Mouse (Mus musculus) CD4-positive helper T cell, adult 2 months (primary cell): ENCODE data around the gene St3gal3.

Experiments used
- DNase-seq: peaks from one replicate; pipeline ENCODE4 v3.0.0-alpha.2; 2012; ENCODE audit warnings: low read depth, missing footprints, low spot score

Gene St3gal3

DNA sequence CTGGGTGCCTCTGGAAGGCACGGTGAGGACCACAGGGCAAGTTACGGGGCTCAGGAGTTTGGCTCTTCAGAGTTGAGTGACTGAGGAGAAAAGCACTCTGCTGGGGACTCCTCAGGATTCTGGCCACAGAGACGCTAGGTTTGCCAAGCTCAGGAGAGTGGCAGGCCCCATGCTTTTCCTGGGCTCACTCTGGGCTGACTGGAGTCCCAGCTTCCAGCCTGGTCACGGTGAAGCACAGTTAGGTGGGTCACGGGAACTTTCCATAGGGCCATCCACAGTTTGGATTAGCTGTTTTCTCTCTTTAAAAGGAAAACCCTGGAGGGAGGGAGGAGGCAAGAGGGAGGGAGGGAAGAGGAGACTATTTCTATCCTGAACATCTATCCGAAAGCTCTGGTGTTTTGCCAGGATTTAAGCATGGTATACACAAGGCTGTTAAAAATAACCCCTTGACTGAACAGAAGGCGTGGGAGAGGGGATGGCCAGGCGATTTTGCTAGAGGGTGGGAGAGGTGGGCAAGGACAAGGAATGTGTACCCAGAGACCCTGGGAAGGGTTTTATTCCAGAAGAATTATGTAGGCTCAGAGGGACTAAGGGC, 149.6 kb downstream of the St3gal3 start:
- no peak for DNase-seq

DNA sequence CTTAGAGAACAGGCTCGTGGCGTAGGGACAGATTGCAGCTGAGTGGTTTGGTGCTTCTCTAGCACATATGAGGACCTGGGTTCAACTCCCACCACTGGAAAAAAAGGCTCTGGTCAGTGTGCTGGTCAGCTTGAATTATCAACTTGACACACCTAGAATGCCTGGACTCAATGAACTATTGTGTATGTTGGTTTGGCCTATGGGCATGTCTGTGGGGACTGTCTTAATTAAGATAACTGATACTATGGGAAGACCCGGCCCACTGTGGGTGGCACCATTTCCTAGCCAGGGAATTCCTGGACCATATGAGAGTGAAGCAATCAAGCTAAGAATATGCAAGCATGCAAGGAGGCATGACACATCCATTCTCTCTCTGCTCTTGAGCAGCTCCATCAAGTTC, 150.5 kb downstream of the St3gal3 start:
- no peak for DNase-seq

DNA sequence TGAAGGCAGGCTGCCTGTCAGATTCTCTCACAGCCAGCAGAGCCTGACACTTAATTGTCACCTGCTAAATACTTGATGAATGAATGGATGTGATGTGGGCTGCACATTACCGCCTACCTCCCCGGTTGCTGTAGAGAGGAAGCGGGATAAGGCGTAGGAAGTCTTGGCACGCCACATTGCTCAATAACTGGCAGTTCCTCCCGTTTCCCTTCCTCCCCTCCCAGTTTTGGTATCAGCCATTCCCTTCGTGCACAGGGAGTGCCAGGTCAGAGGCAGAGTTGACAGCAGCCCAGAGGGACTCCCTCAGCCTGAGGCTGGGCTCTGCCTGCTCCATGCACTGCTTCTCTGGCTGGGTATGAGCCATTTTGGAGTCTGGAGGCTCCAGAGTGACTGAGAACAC, 152.0 kb downstream of the St3gal3 start:
- DNase-seq = no peak

DNA sequence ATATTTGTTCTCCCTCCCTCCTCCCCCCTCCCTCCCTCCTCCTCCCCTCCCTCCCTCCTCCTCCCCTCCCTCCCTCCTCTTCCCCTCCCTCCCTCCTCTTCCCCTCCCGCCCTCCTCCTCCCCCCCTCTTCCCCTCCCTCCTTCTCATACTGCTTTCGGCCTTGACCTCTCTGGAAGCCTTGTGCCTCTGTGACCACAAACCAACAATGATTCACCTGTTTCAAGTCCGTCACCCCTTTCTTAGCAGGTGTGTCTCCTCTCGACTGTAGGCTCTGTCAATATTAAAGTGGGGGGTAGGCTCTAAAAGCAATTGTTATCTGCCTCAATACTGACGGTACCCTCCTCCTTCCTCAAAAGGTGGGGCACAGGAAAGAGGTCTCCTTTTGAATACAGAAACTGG, 153.2 kb downstream of the St3gal3 start:
- DNase-seq = no peak

DNA sequence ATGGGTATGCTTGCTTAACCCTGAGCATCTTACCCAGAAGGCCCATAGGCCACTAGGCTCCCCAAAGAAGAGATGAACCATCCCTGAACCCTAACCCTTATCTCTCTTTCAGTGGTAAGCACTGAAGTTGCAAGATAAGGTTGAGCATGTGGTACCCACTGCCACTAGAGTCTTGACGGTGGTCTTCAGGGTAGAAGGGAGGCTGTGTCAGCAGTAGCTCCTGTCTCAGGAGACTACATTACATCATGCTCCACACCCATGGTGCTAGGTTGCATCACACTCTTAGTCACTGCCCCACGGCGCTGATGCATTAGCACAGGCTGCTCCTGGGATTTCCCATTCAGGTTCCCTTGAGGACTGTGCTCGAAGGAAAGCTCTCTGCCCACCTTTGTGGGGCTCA, 154.6 kb downstream of the St3gal3 start:
- DNase-seq = no peak

DNA sequence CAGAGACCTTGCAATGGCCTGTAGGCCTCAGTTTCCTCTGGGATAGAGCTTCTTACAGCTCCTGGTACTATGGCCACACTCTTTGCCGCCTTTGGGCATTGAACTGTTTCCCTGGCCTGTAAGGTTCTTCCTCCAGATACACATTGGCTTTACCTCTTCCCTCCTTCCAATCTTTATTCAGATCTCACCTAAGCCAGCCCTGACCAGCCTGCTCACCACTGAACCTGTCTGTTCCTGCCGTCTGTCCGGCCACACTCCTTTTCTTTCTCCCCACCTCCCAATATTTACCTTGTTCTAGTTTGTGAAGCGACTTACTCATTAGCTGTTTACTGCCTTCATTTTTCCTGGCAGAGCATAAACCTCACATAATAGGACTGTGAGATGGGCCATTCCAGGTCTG, 155.5 kb downstream of the St3gal3 start:
- DNase-seq = no peak

DNA sequence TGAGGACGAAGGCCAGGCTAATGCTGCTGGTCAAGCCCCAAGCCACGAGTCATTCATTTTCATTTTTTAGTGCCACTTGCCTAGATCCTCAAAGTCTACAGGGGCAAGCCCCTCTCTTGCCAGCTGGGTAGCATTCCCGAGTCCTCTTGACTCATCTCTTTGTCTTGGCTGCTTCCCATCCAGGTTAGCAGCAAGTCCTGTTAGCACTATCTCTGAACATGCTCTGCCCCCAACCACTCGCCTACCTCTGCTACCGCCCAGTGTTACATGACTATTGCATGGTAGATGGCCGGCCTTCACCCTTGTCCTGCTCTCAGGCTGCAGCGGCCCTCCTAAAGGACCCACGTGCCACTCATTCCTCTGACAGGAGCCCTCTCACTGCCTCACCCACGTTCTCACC, 156.4 kb downstream of the St3gal3 start:
- DNase-seq = no peak

DNA sequence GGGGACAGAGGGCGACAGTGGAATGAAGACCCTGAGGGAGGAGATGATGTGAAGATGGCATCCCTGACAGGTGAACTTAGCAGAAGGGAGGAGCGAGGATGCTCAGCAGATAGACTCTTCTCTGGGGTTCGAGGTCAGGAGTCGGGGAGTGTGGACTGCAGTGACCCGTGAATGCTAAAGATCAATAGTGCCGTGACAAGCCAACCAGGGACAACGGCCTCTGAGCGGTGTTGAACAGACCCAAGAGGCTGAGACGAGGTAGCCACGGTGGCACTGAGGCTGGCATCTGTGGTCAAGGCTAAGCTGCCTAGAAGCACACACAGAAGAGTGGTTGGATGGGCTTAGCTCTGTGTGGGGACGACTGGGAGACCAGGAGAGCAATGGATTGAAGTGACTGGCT, 156.9 kb downstream of the St3gal3 start:
- no peak for DNase-seq

DNA sequence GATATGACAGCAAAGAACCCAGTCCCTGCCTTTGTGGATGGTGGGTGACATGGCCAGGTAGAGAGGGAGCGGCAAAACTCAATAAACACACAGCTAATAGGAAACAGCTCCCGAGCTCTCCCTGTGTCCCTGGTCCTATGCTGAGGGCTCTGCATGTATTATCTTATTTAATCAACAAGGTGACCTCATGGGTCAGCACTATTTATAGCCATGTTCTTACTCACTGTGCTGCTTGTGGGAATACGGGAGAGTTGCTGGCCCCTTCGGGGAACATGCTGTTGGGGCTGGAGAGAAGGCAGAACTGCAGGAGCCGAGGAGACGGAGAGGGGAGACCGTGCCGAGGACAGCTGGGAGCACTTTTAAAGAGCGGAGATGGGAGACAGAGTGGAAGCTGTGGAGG, 157.3 kb downstream of the St3gal3 start:
- DNase-seq = no peak

DNA sequence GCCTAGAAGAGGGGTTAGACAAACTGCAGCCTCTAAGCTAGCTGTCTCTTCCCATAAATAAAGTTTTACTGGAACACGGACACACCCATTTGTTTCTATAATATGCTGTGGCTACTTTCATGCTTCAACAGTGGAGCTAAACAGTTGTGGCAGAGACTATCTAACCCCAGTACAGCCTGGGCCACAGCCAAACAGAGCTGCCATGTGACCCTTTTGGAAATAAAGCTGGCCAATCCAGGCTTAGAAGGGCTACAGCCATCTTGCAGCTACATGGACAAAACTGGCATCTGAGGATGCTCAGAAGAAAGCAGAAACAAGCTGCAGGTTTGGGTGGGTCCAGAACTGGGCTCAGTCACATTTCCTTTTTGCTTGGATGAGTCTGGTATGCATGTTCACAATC, 158.9 kb downstream of the St3gal3 start:
- DNase-seq = no peak

DNA sequence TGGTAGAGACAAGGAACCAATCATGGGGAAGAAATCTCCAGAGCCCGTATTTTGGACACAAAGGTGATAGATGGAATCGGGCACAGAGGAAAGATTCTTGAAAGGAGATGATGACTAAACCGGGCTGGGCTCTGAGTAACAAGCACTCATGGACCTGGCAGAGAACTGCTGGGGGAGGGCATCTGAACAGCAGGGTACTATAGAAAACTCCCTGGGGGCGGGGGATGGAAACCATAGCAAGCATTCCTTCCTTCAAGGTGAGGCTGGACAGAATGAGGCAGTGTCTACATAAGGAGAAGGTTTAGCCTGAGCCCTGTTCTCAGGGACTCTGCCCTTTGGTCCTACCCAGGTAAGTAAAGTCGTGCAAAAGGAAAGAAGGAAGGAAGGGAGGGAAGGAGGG, 160.0 kb downstream of the St3gal3 start:
- no peak for DNase-seq

DNA sequence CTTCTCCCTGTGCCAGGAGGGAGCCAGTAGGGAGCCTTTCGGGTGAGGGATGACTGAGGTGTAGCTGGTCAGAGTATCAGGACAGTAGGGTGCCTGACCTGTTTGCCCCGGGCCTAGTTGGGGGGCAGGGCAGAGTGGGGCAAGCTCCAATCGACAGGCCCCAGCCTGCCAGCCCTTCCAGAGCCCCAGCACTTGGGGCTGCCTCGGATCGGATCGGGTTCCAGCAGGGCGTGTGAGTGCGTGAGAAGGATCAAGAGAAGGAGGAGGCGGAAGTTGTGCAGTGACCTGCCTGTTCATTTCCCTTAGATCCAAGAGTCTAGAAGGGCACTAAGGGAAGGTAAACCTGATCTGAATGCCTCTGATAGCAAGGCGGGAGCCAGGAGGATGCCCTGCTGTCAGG, 161.7 kb downstream of the St3gal3 start:
- no peak for DNase-seq

DNA sequence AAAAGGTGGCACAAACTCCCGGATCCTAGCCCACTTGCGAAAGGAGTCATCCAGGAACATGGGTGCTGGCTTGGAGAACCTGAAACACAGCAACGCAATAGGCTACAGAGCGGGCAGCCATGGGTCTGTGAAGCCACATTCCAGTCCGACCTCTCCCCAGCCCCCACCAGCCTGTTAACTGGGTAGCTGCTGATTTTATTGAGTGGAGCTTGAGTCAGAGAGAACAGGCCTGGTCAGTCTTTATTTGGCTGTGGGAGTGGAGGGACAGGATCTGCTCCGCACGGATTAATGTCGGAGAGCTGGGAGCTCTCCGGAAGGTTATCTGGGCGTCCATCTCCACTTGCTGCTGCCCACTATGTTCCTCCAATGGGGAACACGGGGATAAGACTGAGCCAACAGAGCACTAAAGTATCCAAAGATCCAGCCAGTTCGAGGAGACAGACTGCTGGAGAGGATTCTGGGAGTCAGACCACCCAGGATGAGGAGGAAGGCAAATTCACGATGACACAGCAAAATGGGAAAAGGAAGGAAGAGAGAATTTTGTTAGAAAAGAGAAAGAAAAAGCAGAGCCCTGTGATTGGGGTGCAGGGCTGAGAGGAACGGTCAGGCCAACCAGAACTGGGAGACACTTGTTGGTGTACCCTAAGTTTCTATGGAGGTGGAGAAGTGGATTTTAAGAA, 170.2 kb downstream of the St3gal3 start:
- no peak for DNase-seq

DNA sequence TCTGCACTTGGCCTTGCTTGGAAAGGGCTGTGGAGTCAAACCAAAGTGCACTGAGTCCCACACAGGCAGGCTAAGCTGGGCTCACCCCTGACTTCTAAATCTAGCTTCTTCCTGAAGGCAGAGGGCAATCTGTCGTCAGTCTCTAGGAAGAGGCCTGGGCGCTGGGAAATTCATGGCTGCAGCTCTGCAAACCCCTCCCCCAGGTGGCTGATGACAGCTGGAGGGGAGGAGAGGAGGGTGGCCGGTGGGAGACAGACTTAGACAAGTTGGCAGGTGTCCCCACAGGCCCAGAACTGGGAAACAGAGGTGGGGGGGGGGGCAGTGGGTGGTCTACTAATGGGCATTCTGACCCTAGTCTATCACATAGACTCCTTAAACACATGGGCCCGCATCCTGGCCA, 177.2 kb downstream of the St3gal3 start:
- no peak for DNase-seq

DNA sequence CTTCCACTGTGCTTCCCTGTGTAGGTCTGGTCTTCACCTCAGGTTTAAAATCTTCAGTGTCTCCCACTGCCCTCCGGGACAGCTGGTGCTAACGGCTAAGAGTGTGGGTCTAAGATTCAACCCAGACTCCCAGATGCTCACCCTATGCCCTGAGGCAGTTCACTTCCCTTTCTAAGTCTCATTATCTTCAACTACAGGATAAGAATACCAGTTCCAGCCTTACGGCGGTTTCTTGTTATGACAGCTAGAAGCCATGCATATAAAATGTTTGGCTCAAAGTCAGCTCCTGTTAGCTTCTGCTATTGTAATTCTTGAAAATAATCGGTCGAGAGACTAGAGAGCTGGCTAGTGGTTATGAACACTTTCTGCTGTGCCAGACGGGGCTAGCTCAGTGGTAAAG, 187.2 kb downstream of the St3gal3 start:
- no peak for DNase-seq

DNA sequence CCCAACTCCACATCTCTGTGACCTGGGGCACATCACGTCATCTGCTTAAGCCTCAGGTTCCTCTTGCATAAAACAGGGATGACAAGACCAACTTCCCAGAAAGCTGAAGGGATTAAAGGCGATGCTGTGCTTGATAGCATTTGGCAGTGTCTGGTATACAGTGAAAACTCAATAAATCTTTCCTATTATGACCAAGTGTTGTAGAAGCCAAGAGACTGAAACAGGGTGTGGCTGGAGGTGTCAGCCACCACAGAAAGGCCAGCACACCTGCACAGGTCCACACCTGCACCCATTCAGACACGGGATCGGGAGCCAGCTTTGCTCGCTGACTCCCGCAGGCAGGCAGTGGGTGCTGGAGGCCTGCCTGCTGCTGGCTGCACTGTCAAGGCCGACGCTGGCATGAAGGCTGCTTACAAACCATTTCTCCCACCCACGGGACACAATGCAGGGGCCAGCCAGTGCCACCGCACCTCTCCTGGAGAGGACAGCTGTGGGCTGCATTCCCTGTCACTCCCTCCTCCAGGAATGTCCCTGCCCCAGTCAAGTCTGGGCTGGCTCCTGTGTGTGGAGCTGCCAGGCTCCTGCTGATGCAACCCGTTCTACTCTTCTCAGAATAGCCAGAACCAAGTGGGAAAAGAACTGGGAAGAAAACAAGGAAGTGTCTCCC, 187.9 kb downstream of the St3gal3 start:
- DNase-seq = no peak

DNA sequence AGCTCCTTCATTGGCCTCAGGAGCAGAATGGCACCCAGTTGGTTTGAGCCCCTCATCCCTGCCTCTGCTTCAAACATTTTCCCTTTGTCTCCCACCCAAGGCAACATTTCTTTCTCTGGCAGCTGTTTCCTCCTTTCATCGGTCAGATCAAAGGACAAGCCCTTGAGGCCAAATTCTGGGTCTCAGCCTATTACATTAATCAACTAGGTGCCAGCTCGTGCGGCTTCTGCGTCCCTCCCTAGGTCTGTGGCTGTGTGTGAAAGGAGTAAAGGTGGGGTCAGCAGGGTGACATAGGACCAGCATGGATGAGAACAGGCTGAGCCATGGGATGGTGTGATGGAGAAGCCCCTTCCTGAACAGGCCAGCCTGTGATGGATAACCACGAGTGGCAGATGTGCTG, 191.4 kb downstream of the St3gal3 start:
- DNase-seq = no peak

DNA sequence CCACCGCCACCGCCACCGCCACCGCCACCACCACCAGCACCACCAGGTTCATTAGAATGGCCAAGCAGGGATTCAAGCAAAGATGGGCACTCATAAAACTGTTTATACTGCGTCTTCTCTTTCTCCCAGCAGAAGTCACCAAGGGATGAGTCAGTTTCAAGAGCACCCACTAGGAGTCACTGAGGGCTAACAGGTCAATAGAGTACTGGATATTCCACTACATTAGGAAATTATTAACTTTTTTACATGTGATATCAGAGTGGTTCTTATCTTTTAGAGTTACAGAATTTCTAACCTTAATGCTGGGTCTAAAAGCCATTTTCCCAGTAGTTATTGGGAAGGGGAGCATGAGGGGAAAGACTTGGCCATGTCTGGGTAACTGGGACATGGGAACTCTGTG, 197.8 kb downstream of the St3gal3 start:
- DNase-seq = no peak

DNA sequence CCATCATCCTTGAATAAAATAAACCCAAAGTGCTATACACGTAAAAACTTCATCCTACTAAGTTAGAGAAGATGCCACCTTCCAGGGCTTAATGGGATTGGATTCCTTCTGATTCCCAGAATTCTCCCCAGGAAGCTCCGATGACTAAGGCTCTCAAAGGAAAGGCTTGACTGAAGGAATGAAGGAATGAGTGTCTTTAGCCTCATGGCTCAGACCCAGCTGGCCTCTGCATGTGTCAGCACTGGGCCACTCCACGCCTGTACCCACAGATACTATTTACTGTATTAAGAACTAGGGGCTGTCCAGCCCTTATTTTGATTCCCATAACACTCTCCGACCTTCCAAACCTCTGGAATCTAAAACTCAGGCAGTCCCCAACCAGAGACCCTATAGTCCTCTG, 200.6 kb downstream of the St3gal3 start:
- no peak for DNase-seq

DNA sequence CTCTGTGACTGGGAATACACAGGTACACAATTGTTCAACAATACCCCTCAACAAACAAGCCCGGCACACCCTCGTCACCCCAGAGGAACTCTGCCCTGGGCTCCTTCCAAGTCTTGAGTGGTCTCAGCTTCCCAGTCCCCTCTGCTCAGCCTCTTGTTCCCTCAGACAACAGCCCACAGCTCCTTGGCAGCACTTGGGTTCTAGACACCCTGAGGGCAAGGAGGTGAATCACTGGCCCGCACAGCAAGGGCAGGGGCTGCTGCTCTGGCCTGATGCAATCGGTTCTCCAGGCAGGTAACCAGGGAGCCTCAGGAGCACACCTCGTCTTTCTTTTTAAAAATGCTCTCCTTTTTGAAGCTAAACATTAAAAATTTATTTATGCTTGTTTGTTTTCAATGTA, 201.5 kb downstream of the St3gal3 start:
- no peak for DNase-seq

DNA sequence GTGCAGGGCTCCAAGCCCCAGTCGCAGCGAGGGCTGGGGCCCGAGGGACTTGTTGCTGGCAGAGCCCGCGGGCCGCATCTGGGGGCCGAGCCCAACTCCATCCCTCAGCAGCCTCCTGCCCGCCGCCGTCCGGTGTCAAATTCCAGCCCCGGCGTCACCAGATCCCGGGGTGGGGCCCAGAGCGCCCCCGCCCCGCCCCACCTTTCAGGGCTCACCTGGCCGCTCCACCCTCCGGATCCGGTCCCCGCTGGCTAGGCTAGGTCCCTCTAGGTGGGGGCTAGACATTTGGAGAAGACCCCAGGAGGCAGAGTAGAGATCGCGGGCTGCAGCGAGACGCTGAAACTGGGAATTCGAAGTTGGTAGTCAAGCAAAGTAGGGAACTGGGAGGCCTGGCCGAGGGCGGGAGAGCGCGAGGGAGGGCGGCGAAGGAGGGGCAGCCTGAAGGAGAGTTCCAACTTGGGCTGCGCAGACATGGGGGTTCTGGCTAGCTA, 205.3 kb downstream of the St3gal3 start, which contains the start of gene Artn:
TSS of gene Artn (minus strand) at position 373 of the 491 bp plus-strand sequence.
- no peak for DNase-seq

DNA sequence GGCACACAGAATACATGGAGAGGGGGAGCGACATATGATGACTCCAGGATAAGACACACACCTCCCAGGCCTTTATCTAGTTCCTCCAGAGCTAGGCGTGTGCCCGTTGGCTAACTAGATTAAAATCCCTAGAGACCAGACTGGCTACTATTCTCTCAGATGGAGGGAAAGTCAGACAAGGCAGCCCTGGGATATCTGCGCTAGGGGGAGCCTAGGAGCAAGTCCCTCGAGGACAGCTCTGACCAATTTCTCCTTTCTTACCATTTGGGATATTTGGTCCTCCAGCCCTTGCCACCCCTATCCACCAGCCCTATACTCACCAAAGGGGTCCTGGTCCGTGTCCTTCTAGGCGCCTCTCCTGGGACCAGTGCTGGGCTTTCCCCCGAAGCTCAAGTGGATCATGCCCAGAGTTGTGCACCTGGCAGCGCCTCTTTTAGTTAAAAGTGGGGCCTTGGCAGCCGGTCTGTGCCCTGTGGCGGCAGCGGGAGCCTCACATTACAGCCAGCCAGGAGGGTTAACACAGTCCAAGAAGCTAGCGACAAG, 205.9 kb downstream of the St3gal3 start:
- DNase-seq = no peak

DNA sequence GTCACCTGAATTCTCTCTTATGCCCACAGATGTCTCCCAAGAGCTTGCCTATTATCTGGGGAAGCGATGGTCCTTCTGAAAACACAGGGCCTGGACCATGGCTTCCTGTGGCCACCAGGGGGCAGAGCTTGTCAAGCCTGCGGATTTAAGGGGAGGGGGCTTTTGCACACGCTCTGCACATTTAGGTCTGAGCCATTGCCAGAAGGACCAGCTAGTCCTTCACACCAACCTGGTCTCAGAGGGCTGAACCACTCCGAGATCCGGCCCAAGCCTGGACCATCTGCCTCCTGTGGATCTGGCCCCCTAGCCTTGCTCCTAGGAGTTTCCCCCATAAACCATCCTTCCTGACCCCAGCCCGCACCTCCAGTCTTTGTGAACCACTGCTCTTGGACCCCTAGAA, 206.5 kb downstream of the St3gal3 start:
- peak; percentile 30 for DNase-seq
